In genomic region chr10:10608626-10609168, GRCm38 (mm10) we compare ENCODE assay signal across 23 mouse cellular contexts. TPM values are rescaled to one million over a fixed set of nuclear protein-coding genes. Genes with fewer than 3 reads are reported as not detected.
A peak's percentile ranks its signal among the peaks of the same experiment; 100 is the strongest.
DNase-seq lines count a peak whose midpoint lies in the region; ATAC-seq and TF ChIP-seq lines count a peak whose summit lies in the region.
"Had no signal": no experiment of that assay in that cellular context is flagged by ENCODE, and none has a peak within 500 bp of the region (broad histone marks: within the 10 kb centered on the region; RNA-seq: fewer than 3 reads in every experiment).

No protein-coding gene starts in this region.

- no peaks in the 10 kb centered on the region for H3K9me3 ChIP-seq in forebrain, embryonic 14.5 days (replicated peaks; ENCODE audit: control insufficient read depth, low read length)
- H3K9me3 ChIP-seq in forebrain, embryonic 11.5 days (ENCODE audit: control insufficient read depth, low read length), result no peaks in the 10 kb centered on the region
- no peaks in the 10 kb centered on the region for H3K9me3 ChIP-seq in hindbrain, embryonic 14.5 days (ENCODE audit: control insufficient read depth, low read length)
- H3K9me3 ChIP-seq in hindbrain, embryonic 10.5 days, result no peaks in the 10 kb centered on the region
- H3K9me3 ChIP-seq in neural tube, embryonic 15.5 days (replicated peaks), result no peaks in the 10 kb centered on the region
- H3K9me3 ChIP-seq: forebrain, embryonic 10.5 days; forebrain, embryonic 15.5 days; heart, embryonic 12.5 days; heart, embryonic 15.5 days; intestine, embryonic 15.5 days had no signal

- H3K9ac ChIP-seq in forebrain, embryonic 14.5 days (ENCODE audit: low read length), result no peak overlapping the region
- H3K9ac ChIP-seq in forebrain, embryonic 11.5 days (ENCODE audit: low read length), result no peak overlapping the region
- H3K9ac ChIP-seq in hindbrain, embryonic 14.5 days, result no peak overlapping the region
- H3K9ac ChIP-seq in neural tube, embryonic 15.5 days (replicated peaks), result no peak overlapping the region
- H3K9ac ChIP-seq: forebrain, embryonic 15.5 days; heart, embryonic 12.5 days; heart, embryonic 15.5 days; intestine, embryonic 15.5 days had no signal

- no peak for ATAC-seq in forebrain, embryonic 14.5 days
- no peak for ATAC-seq in forebrain, embryonic 11.5 days (replicated peaks; ENCODE audit: low FRiP score)
- peak; percentile 73; the same call in 1 of the 2 replicates for ATAC-seq in hindbrain, embryonic 14.5 days (ENCODE audit: low FRiP score)
- peak; percentile 72; the same call in 1 of the 2 replicates for ATAC-seq in neural tube, embryonic 15.5 days (ENCODE audit: low FRiP score)
- ATAC-seq: activated CD4-positive, CD25-positive, alpha-beta regulatory T cell, adult 4 months; forebrain, embryonic 15.5 days; intestine, embryonic 15.5 days had no signal

- DNase-seq in forebrain, embryonic 14.5 days (ENCODE audit: low spot score), result peak; percentile 13
- DNase-seq in forebrain, embryonic 11.5 days (ENCODE audit: low spot score), result no peak
- DNase-seq in hindbrain, embryonic 14.5 days (ENCODE audit: low spot score), result no peak
- DNase-seq in hindbrain, embryonic 10.5 days (ENCODE audit: low spot score), result no peak
- DNase-seq in brain, embryonic 14.5 days (ENCODE audit: low read depth), result peak; percentile 22
- DNase-seq in layer of hippocampus, adult 11-12 months (ENCODE audit: low spot score), result no peak
- DNase-seq: adrenal gland, adult 8-10 months; adrenal gland, postnatal 25 days; cerebellum, adult 18-20 months; cerebellum, adult 9-10 months; cerebellum, postnatal 14 days; gastrocnemius, adult 2 months; gastrocnemius, postnatal 25 days; heart, adult 18-20 months; heart, postnatal 10 days; heart, postnatal 36 days had no signal

- H3K27ac ChIP-seq in forebrain, embryonic 14.5 days (ENCODE audit: low read depth, low read length), result no peak overlapping the region
- no peak overlapping the region for H3K27ac ChIP-seq in forebrain, embryonic 11.5 days (ENCODE audit: low read depth, low read length)
- H3K27ac ChIP-seq in hindbrain, embryonic 14.5 days, result no peak overlapping the region
- no peak overlapping the region for H3K27ac ChIP-seq in hindbrain, embryonic 10.5 days
- H3K27ac ChIP-seq in neural tube, embryonic 15.5 days (replicated peaks), result no peak overlapping the region
- H3K27ac ChIP-seq: forebrain, embryonic 10.5 days; forebrain, embryonic 15.5 days; gastrocnemius, adult 2 months; heart, embryonic 15.5 days; intestine, embryonic 15.5 days had no signal

- no peaks in the 10 kb centered on the region for H3K27me3 ChIP-seq in forebrain, embryonic 14.5 days (replicated peaks; ENCODE audit: control insufficient read depth, insufficient read depth, low read length)
- H3K27me3 ChIP-seq in forebrain, embryonic 11.5 days (ENCODE audit: control insufficient read depth, insufficient read depth, low read length), result no peaks in the 10 kb centered on the region
- no peaks in the 10 kb centered on the region for H3K27me3 ChIP-seq in hindbrain, embryonic 14.5 days (ENCODE audit: control insufficient read depth, insufficient read depth, low read length)
- H3K27me3 ChIP-seq in hindbrain, embryonic 10.5 days (ENCODE audit: insufficient read depth, poor library complexity, severe bottlenecking), result no peaks in the 10 kb centered on the region
- H3K27me3 ChIP-seq in neural tube, embryonic 15.5 days (replicated peaks), result no peaks in the 10 kb centered on the region
- H3K27me3 ChIP-seq: forebrain, embryonic 15.5 days; heart, embryonic 12.5 days; heart, embryonic 15.5 days; intestine, embryonic 15.5 days had no signal

- H3K4me2 ChIP-seq in forebrain, embryonic 14.5 days (ENCODE audit: low read length), result no peak overlapping the region
- no peak overlapping the region for H3K4me2 ChIP-seq in forebrain, embryonic 11.5 days (ENCODE audit: low read depth, low read length, severe bottlenecking)
- no peak overlapping the region for H3K4me2 ChIP-seq in hindbrain, embryonic 14.5 days (replicated peaks)
- no peak overlapping the region for H3K4me2 ChIP-seq in neural tube, embryonic 15.5 days
- H3K4me2 ChIP-seq: forebrain, embryonic 15.5 days; heart, embryonic 12.5 days; heart, embryonic 15.5 days; intestine, embryonic 15.5 days had no signal

- TF ChIP-seq CTCF in brain, embryonic 14.5 days (IDR thresholded peaks at IDR 0.05; ENCODE audit: borderline replicate concordance, extremely low read depth, insufficient read depth, insufficient read length), result no peak

- WGBS in forebrain, embryonic 14.5 days, result 96% methylated on average over 1 of the region's 1 CpGs
- 86% methylated on average over 1 of the region's 1 CpGs for WGBS in forebrain, embryonic 11.5 days
- WGBS in hindbrain, embryonic 14.5 days, result 70% methylated on average over 1 of the region's 1 CpGs
- WGBS in hindbrain, embryonic 10.5 days, result 92% methylated on average over 1 of the region's 1 CpGs
- 39% methylated on average over 1 of the region's 1 CpGs for WGBS in neural tube, embryonic 15.5 days

- H3K36me3 ChIP-seq in forebrain, embryonic 14.5 days (ENCODE audit: control insufficient read depth, insufficient read depth, low read length), result no peaks in the 10 kb centered on the region
- H3K36me3 ChIP-seq in forebrain, embryonic 11.5 days (ENCODE audit: control insufficient read depth, insufficient read depth, low read length), result no peaks in the 10 kb centered on the region
- H3K36me3 ChIP-seq in hindbrain, embryonic 14.5 days (replicated peaks; ENCODE audit: control insufficient read depth, insufficient read depth), result no peaks in the 10 kb centered on the region
- H3K36me3 ChIP-seq in hindbrain, embryonic 10.5 days, result no peaks in the 10 kb centered on the region
- no peaks in the 10 kb centered on the region for H3K36me3 ChIP-seq in neural tube, embryonic 15.5 days
- H3K36me3 ChIP-seq: forebrain, embryonic 10.5 days; forebrain, embryonic 15.5 days; heart, embryonic 12.5 days; heart, embryonic 15.5 days; intestine, embryonic 15.5 days had no signal

- no peaks in the 10 kb centered on the region for H3K4me1 ChIP-seq in forebrain, embryonic 14.5 days (ENCODE audit: control insufficient read depth, insufficient read depth, low read length)
- no peaks in the 10 kb centered on the region for H3K4me1 ChIP-seq in forebrain, embryonic 11.5 days (replicated peaks; ENCODE audit: control insufficient read depth, insufficient read depth, low read length)
- no peaks in the 10 kb centered on the region for H3K4me1 ChIP-seq in hindbrain, embryonic 14.5 days (replicated peaks; ENCODE audit: control insufficient read depth, insufficient read depth, low read length)
- no peaks in the 10 kb centered on the region for H3K4me1 ChIP-seq in hindbrain, embryonic 10.5 days (replicated peaks)
- no peaks in the 10 kb centered on the region for H3K4me1 ChIP-seq in neural tube, embryonic 15.5 days
- H3K4me1 ChIP-seq: forebrain, embryonic 10.5 days; forebrain, embryonic 15.5 days; heart, embryonic 12.5 days; heart, embryonic 15.5 days; intestine, embryonic 15.5 days had no signal

- TF ChIP-seq POLR2A in brain, embryonic 14.5 days (IDR thresholded peaks at IDR 0.05; ENCODE audit: borderline replicate concordance, extremely low read depth, insufficient read depth, insufficient read length, poor library complexity, severe bottlenecking), result no peak

- H3K4me3 ChIP-seq in forebrain, embryonic 14.5 days (ENCODE audit: low read depth, low read length), result no peak overlapping the region
- no peak overlapping the region for H3K4me3 ChIP-seq in forebrain, embryonic 11.5 days (ENCODE audit: low read depth, low read length)
- H3K4me3 ChIP-seq in hindbrain, embryonic 14.5 days (replicated peaks; ENCODE audit: low read length), result no peak overlapping the region
- H3K4me3 ChIP-seq in hindbrain, embryonic 10.5 days, result no peak overlapping the region
- H3K4me3 ChIP-seq in neural tube, embryonic 15.5 days (replicated peaks), result no peak overlapping the region
- H3K4me3 ChIP-seq: forebrain, embryonic 10.5 days; forebrain, embryonic 15.5 days; gastrocnemius, adult 2 months; heart, embryonic 12.5 days; heart, embryonic 15.5 days; intestine, embryonic 15.5 days had no signal

RNA-seq across cellular contexts. Expression of gene Rab32, which starts 50.6 kb away (rescaled TPM):
- 4.9 and 5.3 TPM in 2 replicates for polyA plus RNA-seq in forebrain, embryonic 14.5 days (2014; fragmentation: Nextera tagmentation; extraction: Ambion mirVana)
- polyA plus RNA-seq in forebrain, embryonic 11.5 days (2014; fragmentation: Nextera tagmentation; extraction: Ambion mirVana), result 10.5 TPM in 2 replicates
- 4.6 and 6.2 TPM in 2 replicates for polyA plus RNA-seq in hindbrain, embryonic 14.5 days (2014; fragmentation: Nextera tagmentation; extraction: Ambion mirVana)
- 8.4 and 11.3 TPM in 2 replicates for polyA plus RNA-seq in hindbrain, embryonic 10.5 days (2016; fragmentation: Nextera tagmentation; extraction: Ambion mirVana)
- polyA plus RNA-seq in brain, embryonic 14.5 days (2012; rRNA removed), result 2.4 and 3.2 TPM in 2 replicates
- 4.5 and 8.3 TPM in 2 replicates for polyA plus RNA-seq in neural tube, embryonic 15.5 days (2015; fragmentation: Nextera tagmentation; extraction: Ambion mirVana)

Comparison
In these comparisons a context has a peak if more than half of its experiments do, and no peak if none do; other contexts are left out.
1. DNase-seq: peak in forebrain, embryonic 14.5 days (single experiment) and brain, embryonic 14.5 days (single experiment); none in forebrain, embryonic 11.5 days (single experiment), hindbrain, embryonic 14.5 days (single experiment), hindbrain, embryonic 10.5 days (single experiment) and layer of hippocampus, adult 11-12 months (single experiment).
2. ATAC-seq: peak in hindbrain, embryonic 14.5 days (single experiment) and neural tube, embryonic 15.5 days (single experiment); none in forebrain, embryonic 14.5 days (single experiment) and forebrain, embryonic 11.5 days (single experiment).